Mouse (Mus musculus) heart, adult 2 months (tissue): ENCODE results near the gene Dpy30. TPM values are rescaled to one million over a fixed set of nuclear protein-coding genes. Genes with fewer than 3 reads are reported as not detected.

ENCODE experiments used
- DNase-seq, 2 experiments: peaks; one replicate each; pipeline ENCODE4 v3.0.0; 2021
- H3K27ac ChIP-seq: fragments of 200-600 bp; 2 replicates; pipeline ENCODE4 v1.8.1; 2022
- H3K27me3 ChIP-seq: fragments of 200-500 bp; 2 replicates; pipeline ENCODE4 v1.6.1; 2012; ENCODE audit warnings: mild to moderate bottlenecking, low read length, inconsistent platforms, mixed read lengths; ENCODE audit not compliant: control insufficient read depth, insufficient read depth
- H3K36me3 ChIP-seq: fragments of 200-500 bp; 2 replicates; pipeline ENCODE4 v1.6.1; 2012; ENCODE audit warnings: low read length, inconsistent platforms; ENCODE audit not compliant: control insufficient read depth, insufficient read depth
- H3K4me1 ChIP-seq: fragments of 200-500 bp; 2 replicates; pipeline ENCODE4 v1.6.1; 2011; ENCODE audit warnings: low read length; ENCODE audit not compliant: control insufficient read depth, insufficient read depth
- H3K4me3 ChIP-seq: fragments of 200-600 bp; 2 replicates; pipeline ENCODE4 v1.8.1; 2022
- H3K79me2 ChIP-seq: fragments of 200-500 bp; replicated peaks from 2 replicates; pipeline ENCODE4 v1.6.1; 2012; ENCODE audit warnings: mild to moderate bottlenecking, inconsistent platforms, low read length, moderate library complexity, mixed read lengths; ENCODE audit not compliant: control insufficient read depth, insufficient read depth
- H3K9ac ChIP-seq: fragments of 200-500 bp; 2 replicates; pipeline ENCODE4 v1.6.1; 2012; ENCODE audit warnings: low read depth, mild to moderate bottlenecking, control low read depth, inconsistent platforms, low read length, mixed read lengths
- CTCF ChIP-seq: fragments of 200-600 bp; IDR thresholded peaks from 2 replicates; pipeline ENCODE4 v1.8.1; 2022; ENCODE audit warnings: antibody characterized with exemption, mild to moderate bottlenecking, moderate library complexity
- EP300 ChIP-seq: fragments of 200-500 bp; IDR thresholded peaks from 2 replicates; pipeline ENCODE4 v1.6.1; 2011; ENCODE audit warnings: low read depth, low read length, control low read depth; ENCODE audit not compliant: insufficient read depth
- POLR2A ChIP-seq: fragments of 200-500 bp; IDR thresholded peaks from 2 replicates; pipeline ENCODE4 v1.6.1; 2011; ENCODE audit warnings: mild to moderate bottlenecking, low read depth, low read length, control low read depth; ENCODE audit not compliant: insufficient read depth
- WGBS: fragments of 180-500 bp; shearing (Covaris S2); methylation state at CpG from one replicate; pipeline ENCODE4 v1.1.7; 2018; 5-methylcytosine and 5-hydroxymethylcytosine counted together
- intact Hi-C: fragments of 180-260 bp; cut with DNase I; formaldehyde crosslinking; loops from one replicate; pipeline ENCODE4 v1.15.1; 2025
- polyA plus RNA-seq: library from polyadenylated mRNA; depleted of rRNA; stranded (reverse); fragments of >200 nt; gene quantifications from 2 replicates; pipeline ENCODE4 v1.2.3, GENCODE M21; 2012
- total RNA-seq, 2 experiments: library from RNA; stranded (reverse); gene quantifications; 2 replicates each; pipeline ENCODE4 v1.2.3; 2021

The Dpy30 gene
- total and polyA plus RNA-seq, 3 experiments, result 34.6 to 47.3 (median 39.5) TPM

GRCm38 (mm10) chr17:74290869-74291268, 32.9 kb downstream of the Dpy30 start:
- Histone ChIP-seq H3K4me3 (no peak overlapping the region), H3K36me3 (peaks cover 5% of the 10 kb centered on the region), H3K27me3 (no peaks in the 10 kb centered on the region), H3K79me2 (peaks cover 9% of the 10 kb centered on the region), H3K27ac (no peak overlapping the region), H3K4me1 (peaks cover 5% of the 10 kb centered on the region), H3K9ac (no peak overlapping the region)
- DNase-seq, result no peak
- TF ChIP-seq CTCF (no peak), EP300 (no peak), POLR2A (no peak)
- intact Hi-C loops, result loop anchor here (5.0 to 10.0 kb wide), 3 partner anchors 94 to 356 kb away; no protein-coding TSS in a partner anchor

- no peak overlapping the region for H3K27ac ChIP-seq
- peaks cover 9% of the 10 kb centered on the region for H3K79me2 ChIP-seq
- no peaks in the 10 kb centered on the region for H3K27me3 ChIP-seq
- H3K36me3 ChIP-seq, result peaks cover 5% of the 10 kb centered on the region
- TF ChIP-seq CTCF, result no peak
- no peak for TF ChIP-seq EP300
- no peak for TF ChIP-seq POLR2A
- no peak overlapping the region for H3K9ac ChIP-seq
- H3K4me3 ChIP-seq, result no peak overlapping the region
- no peak for DNase-seq
- WGBS, result 85% methylated on average over 3 of the region's 3 CpGs
- intact Hi-C loops, result loop anchor here (5.0 to 10.0 kb wide), 3 partner anchors 93 to 355 kb away; no protein-coding TSS in a partner anchor
- peaks cover 5% of the 10 kb centered on the region for H3K4me1 ChIP-seq
Measured at GRCm38 (mm10) chr17:74290198-74290597, 33.5 kb downstream of the Dpy30 start.

- Histone ChIP-seq H3K36me3 (peaks cover 8% of the 10 kb centered on the region), H3K4me1 (peaks cover 7% of the 10 kb centered on the region), H3K79me2 (peaks cover 10% of the 10 kb centered on the region), H3K27me3 (no peaks in the 10 kb centered on the region), H3K4me3 (no peak overlapping the region), H3K9ac (no peak overlapping the region), H3K27ac (no peak overlapping the region; the same call in 1 of the 2 replicates)
- intact Hi-C loops, result loop anchor here (2.0 kb wide), 1 partner anchor 42 kb away; no protein-coding TSS in a partner anchor
- 40% methylated on average over 2 of the region's 2 CpGs for WGBS
- DNase-seq, result peak in 1 of 2 experiments; percentile 24
- no peak for TF ChIP-seq POLR2A
- TF ChIP-seq EP300, result no peak
- no peak for TF ChIP-seq CTCF
Measured at GRCm38 (mm10) chr17:74288626-74289025, 35.1 kb downstream of the Dpy30 start.

- WGBS, result 60% methylated on average over 4 of the region's 4 CpGs
- Histone ChIP-seq H3K79me2 (peaks cover 9% of the 10 kb centered on the region), H3K9ac (no peak overlapping the region), H3K36me3 (peaks cover 4% of the 10 kb centered on the region), H3K27ac (no peak overlapping the region), H3K27me3 (no peaks in the 10 kb centered on the region), H3K4me1 (peaks cover 7% of the 10 kb centered on the region), H3K4me3 (no peak overlapping the region)
- TF ChIP-seq POLR2A, result no peak
- no peak for TF ChIP-seq CTCF
- TF ChIP-seq EP300, result no peak
- intact Hi-C loops, result no loop called here
- no peak for DNase-seq
Measured at GRCm38 (mm10) chr17:74286140-74286730, 37.5 kb downstream of the Dpy30 start.

GRCm38 (mm10) chr17:74285730-74286129, 38.0 kb downstream of the Dpy30 start:
- peaks cover 4% of the 10 kb centered on the region for H3K36me3 ChIP-seq
- no peak overlapping the region for H3K9ac ChIP-seq
- peaks cover 6% of the 10 kb centered on the region for H3K4me1 ChIP-seq
- no peaks in the 10 kb centered on the region for H3K27me3 ChIP-seq
- intact Hi-C loops, result no loop called here
- WGBS, result 63% methylated on average over 2 of the region's 2 CpGs
- TF ChIP-seq EP300, result no peak
- no peak for TF ChIP-seq POLR2A
- no peak for TF ChIP-seq CTCF
- H3K27ac ChIP-seq, result no peak overlapping the region
- H3K79me2 ChIP-seq, result peaks cover 9% of the 10 kb centered on the region
- no peak overlapping the region for H3K4me3 ChIP-seq
- no peak for DNase-seq

GRCm38 (mm10) chr17:74284397-74285115, 39.2 kb downstream of the Dpy30 start:
- WGBS, result 56% methylated on average over 2 of the region's 2 CpGs
- Histone ChIP-seq H3K36me3 (peaks cover 4% of the 10 kb centered on the region), H3K4me3 (no peak overlapping the region), H3K27me3 (no peaks in the 10 kb centered on the region), H3K9ac (no peak overlapping the region), H3K4me1 (peaks cover 6% of the 10 kb centered on the region), H3K79me2 (peaks cover 7% of the 10 kb centered on the region), H3K27ac (no peak overlapping the region)
- intact Hi-C loops, result no loop called here
- peak in 1 of 2 experiments; percentile 19 for DNase-seq
- no peak for TF ChIP-seq CTCF
- no peak for TF ChIP-seq POLR2A
- TF ChIP-seq EP300, result no peak
